Mouse (Mus musculus) kidney, postnatal 36 days (tissue): ENCODE measurements at regions not wholly inside any gene's neighbourhood (a gene's known extent, or its start where the extent isn't known, plus 50 kb on each side); places are given as distances from the start of the nearest gene placed in this dataset.

Experiments
- DNase-seq, 2 experiments: peaks; one replicate each; pipeline ENCODE4 v3.0.0; 2021 to 2022; ENCODE audit warnings: mixed read lengths in 2 of 2

GRCm38 (mm10) chr14:81254343-81254838 lies 1270.5 kb downstream of the Olfm4 start:
- no peak for DNase-seq

GRCm38 (mm10) chr14:81255423-81255822 lies 1271.5 kb downstream of the Olfm4 start:
- no peak for DNase-seq

GRCm38 (mm10) chr14:81267637-81268373 lies 1283.9 kb downstream of the Olfm4 start:
- DNase-seq, result no peak

GRCm38 (mm10) chr14:81287489-81288025 lies 1303.7 kb downstream of the Olfm4 start:
- DNase-seq, result no peak

- DNase-seq, result peak in 1 of 2 experiments; percentile 5
Measured at GRCm38 (mm10) chr14:81307160-81307559, 1323.3 kb downstream of the Olfm4 start.

GRCm38 (mm10) chr14:81341058-81341457 lies 1357.2 kb downstream of the Olfm4 start:
- no peak for DNase-seq

GRCm38 (mm10) chr14:81387566-81387965 lies 1403.7 kb downstream of the Olfm4 start:
- DNase-seq, result no peak
